Mouse (Mus musculus): ENCODE data around the gene Trpt1.
A peak's percentile ranks its signal among the peaks of the same experiment; 100 is the strongest.
"Not testable (repeated sequence)": the region's sequence is repeated elsewhere in the genome, so short reads cannot be mapped to it uniquely, and the experiment has no call there.

The Trpt1 gene

GRCm38 (mm10) chr19:6974211-6975205, 21.4 kb upstream of the Trpt1 start, which contains the start of gene Ppp1r14b:
Gene Ppp1r14b, plus strand, starts transcription at chr19:6974968.
- peak; percentile 78 to 83 for DNase-seq (ENCODE audit: low spot score in 2 of 2)

- peak; percentile 60 to 79 for DNase-seq (ENCODE audit: low spot score in 2 of 2)
Measured at GRCm38 (mm10) chr19:6975537-6976521, 20.1 kb upstream of the Trpt1 start, which contains the start of gene Plcb3. Gene Plcb3, minus strand, starts transcription at chr19:6976470.

DNA sequence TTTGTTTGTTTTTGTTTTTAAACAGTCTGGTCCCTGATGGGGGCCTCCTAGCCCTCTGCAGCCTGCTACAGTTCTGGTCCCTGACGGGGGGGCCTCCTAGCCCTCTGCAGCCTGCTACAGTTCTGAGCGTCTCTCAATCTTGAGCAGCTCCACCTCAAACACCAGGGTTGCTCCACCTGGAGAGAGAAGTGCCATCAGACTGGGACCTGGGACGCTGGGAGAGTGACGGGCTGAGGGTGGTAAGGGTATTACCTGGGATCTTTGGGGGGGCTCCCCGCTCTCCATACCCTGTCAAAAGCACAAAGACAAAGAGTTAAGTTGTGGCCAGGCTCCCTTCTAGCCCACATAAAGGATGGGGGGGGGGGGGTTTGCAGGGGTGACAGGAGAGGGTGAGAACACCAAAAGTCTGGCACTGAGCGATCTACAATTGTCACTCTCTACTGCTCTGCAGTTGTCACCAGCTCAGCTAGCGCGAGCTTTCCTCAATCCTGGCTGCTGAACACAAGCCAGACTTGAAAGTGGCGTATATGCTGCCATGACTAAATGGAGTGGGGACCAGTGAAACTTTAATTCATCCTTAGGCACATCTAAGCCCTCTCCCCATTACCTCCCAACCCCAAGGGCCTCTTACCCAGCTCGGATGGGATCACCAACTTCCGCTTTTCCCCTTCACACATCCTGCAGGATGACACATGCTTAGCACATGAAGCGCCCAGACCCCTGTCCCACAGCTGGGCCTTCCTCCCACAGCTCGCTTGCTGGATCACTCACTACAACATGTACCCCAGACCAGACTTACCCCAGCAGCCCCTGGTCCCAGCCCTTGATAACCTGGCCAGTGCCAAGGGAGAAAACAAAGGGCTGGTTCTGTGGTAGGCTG, 17.9 kb upstream of the Trpt1 start:
- DNase-seq (ENCODE audit: low spot score in 2 of 2) = no peak

DNA sequence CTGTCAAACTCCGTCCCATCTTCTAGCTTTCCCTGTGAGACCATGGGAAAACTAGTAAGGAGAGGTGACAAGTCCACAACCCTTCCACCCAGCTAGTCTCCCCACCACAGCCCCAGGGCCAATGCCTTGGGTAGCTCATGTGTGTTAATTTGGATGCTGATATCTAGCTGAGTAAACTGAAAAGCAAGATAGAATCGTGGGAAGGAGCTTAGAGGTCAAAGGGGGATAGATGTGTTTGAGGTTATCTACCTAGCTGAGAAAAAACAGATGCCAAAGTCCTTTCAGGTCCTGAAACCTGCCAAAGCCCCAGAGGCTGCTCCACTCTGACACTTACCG, 17.3 kb upstream of the Trpt1 start:
- no peak for DNase-seq (ENCODE audit: low spot score in 2 of 2)

DNA sequence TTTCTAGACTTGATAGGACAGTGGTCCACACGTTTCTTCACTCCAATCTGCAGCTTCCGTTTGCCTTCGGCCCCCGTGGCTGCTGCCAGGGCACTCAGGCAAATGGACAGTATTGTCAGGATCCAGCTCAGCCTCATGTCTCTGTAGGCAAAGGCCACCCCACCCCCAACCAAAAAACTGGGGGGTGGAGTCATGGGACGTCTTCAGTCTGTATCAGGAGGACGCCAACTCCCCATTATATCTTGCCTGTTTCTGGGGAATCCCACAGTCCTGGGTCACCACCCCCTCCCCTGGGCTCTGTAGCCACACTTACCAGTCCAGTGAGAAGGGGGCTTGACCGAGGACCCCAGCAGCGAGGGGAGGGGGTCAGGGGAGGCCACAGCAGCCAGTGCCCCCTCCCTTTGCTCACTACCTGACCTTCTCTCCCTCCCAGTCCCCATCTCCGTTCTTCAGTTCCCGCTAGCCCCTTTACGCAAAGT, 16.9 kb upstream of the Trpt1 start:
- no peak for DNase-seq (ENCODE audit: low spot score in 2 of 2)

DNA sequence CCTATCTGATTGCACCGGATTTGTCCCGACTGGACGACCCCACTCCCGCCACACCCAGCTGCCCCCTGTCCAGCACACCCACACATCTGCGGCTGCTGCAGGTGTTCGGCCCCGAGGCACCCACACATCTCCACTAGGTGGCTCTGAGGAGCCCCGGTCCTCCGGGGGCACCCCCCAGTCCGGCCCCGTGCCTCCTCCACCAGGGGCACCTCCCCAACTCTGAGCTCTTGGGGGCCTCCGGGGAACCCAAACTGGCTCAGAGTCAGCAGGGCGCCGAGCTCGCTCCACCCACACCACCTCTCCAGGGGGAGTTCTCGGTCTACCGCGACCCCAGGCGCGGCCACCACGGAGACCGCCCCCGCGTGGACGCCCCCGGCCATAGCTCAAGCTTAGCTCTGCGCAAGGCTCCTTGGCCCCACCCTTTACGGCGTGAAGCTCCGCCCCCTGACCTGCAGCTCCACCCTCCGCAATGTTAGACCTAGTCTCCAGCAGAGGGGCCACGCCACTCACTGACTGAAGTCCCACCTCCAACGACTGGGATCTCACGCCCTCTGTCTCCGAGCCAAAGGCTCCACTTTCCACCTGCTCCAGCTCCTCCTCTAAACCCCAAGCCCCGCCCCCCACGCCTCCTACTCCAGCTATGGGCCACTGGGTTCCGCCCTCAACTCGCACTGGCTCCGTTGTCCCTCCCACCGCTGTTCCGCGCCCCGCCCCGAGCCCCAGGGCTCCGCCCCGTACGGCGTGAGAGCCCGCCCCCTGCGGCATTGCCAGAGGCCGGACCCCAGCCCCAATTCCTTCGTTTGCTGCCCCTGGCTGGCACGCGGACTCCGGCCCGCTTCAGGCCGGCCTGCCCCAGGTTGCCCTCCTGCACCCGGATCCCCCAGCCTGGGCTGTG, 16.2 kb upstream of the Trpt1 start:
- DNase-seq (ENCODE audit: low spot score in 2 of 2) = peak; percentile 99 to 100

DNA sequence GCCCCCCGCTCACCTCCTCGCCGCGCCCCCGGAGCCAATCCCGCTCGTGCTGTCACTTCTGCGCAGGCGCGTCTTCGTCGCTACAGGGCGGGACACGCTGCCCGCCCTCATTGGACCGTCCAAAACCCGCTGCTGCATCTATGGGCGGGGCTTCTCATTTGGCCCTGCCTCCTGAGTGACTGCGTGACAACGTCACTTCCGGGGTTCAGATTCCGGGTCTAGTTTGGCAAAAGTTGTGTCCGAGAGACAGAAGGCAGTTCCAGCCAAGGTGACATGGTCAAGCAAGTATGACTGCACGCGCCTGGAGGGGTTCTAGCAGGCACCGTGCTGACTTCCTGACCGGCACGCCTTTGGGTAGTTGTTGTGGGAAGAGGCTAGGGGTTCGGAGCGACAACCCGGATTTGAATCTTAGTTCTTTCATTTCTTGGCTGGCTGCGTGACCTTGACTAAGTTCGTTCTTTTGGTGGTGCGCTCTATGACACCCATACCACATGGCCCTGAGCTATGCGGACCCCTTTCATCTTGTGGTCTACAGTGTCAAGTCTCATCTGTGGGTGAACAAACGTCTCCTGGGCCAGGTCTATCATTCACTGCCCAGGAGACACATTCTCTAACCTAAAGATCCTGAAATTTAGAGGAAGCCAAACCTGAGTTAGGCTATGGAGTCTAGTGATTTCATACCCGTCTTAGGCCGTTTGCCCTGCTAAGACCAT, 15.4 kb upstream of the Trpt1 start, which contains the start of gene Fkbp2:
TSS of gene Fkbp2 (minus strand) at position 121 of the 713 bp plus-strand sequence.
- peak; percentile 98 for DNase-seq (ENCODE audit: low spot score in 2 of 2)

DNA sequence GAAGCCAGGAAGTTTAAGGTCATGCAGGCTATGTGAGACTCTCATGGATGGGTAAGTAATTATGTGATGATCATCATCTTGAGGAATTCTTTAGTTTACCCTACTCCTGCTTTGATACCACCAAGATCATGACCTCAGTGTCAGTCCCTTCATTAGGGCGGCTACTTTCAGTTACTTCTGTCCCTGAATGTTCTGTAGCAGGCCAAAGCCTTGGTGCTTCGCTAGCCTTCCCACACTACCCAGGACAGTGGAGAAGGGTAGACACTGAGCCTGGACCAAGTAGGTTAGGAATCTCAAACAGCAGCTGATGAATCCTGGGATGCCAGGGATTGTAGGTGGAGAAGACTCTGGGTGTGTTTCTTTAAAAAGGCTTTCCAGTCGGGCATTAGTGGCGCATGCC, 14.5 kb upstream of the Trpt1 start:
- DNase-seq (ENCODE audit: low spot score in 2 of 2) = no peak

GRCm38 (mm10) chr19:6983621-6984020, 12.3 kb upstream of the Trpt1 start:
- DNase-seq (ENCODE audit: low spot score in 2 of 2) = no peak

GRCm38 (mm10) chr19:6985300-6985699, 10.6 kb upstream of the Trpt1 start:
- DNase-seq (ENCODE audit: low spot score in 2 of 2) = no peak

GRCm38 (mm10) chr19:6985951-6986708, 9.8 kb upstream of the Trpt1 start:
- DNase-seq (ENCODE audit: low spot score in 2 of 2) = no peak

DNA sequence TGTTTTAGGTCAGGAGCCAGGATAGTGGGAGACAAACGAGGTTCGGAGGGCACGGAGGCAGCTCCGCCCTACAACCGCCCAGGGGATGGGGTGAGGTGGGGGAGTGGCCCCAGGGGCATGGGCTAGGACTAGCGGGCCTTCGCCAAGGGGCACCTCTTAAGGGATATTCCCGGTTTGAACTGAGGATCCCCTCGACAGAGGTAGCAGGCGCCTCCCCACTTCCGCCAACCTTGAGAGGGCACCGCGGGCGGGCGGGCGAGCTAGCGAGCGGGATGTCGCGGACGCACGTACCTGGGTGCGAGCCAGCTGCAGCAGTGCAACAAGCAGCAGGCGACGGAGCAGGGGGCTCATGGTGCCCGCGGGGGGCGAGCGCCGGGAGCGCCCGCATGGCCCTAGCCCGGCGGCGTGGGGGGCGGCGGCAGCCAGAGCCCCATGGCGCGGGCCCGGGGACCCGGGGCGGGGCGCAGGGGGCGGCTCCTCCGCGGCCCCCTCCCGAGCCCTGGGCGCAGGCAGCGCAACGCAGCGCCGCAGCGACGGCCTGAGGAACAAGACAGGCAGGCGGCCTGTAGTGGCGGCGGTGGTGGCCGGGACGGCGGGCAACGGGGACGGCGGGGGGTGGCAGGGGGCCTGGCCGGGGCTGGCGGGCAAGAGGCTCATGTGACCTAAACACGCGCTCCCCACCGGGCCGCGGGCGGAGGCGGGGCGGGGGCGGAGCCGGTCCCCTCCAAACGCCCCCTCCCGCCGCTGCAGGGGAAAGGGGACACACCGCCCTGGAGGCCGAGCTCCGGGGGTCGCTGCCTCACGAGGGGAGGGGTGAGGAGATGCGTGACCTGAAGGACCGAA, 8.6 kb upstream of the Trpt1 start, which contains the start of gene Vegfb:
TSS of gene Vegfb (minus strand) at position 591 of the 843 bp plus-strand sequence.
- peak; percentile 53 to 60 for DNase-seq (ENCODE audit: low spot score in 2 of 2)

- no peak for DNase-seq (ENCODE audit: low spot score in 2 of 2)
Measured at GRCm38 (mm10) chr19:6987904-6988285, 8.0 kb upstream of the Trpt1 start.

DNA sequence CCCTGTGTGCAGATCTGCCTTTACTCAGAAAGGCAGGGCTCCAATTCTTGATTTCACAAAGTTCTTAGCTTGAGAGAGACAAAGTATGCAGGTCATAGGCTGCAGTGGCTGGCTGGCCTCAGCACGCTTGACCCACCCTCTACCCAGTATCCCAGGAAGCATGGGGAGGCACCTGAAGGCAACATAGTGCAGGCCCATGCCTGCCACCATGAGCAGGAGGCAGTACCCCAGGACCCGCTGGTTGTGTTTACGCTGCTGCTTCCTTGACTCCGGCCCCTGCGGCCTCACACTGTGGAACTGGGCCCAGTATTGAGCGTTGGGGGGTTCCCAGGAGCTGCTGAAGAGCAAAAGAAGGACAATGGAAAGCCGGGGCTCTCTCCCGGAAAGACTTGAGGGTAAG, 6.7 kb upstream of the Trpt1 start:
- DNase-seq (ENCODE audit: low spot score in 2 of 2) = peak in 1 of 2 experiments; percentile 66

- DNase-seq (ENCODE audit: low spot score in 2 of 2) = no peak
Measured at GRCm38 (mm10) chr19:6990712-6991111, 5.2 kb upstream of the Trpt1 start.

DNA sequence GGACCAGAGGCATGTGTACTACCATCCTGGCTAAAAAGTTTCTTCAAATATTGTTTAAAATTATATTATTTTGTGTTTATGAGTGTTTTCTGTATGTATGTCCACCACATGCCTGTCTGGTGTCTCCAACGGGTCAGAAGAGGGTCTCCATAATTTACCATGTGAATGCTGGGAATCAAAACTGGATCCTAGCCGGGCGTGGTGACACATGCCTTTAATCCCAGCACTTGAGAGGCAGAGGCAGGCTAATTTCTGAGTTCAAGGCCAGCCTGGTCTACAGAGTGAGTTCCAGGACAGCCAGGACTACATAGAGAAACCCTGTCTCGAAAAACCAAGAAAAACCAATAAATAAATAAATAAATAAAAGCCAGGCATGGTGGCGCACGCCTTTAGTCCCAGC, 4.8 kb upstream of the Trpt1 start:
- DNase-seq (ENCODE audit: low spot score in 2 of 2) = not testable (repeated sequence)

Data from urinary bladder, postnatal 36 days (tissue).